Mouse (Mus musculus) heart, embryonic 13.5 days (tissue): ENCODE results near the gene Hs3st4. TPM values are rescaled to one million over a fixed set of nuclear protein-coding genes. Genes with fewer than 3 reads are reported as not detected.

Experiments used
- ATAC-seq: fragments of 200-750 bp; cut with Nextera tagmentation; 2 replicates; pipeline ENCODE4 v1.8.0; 2017; ENCODE audit warnings: moderate TSS enrichment; ENCODE audit not compliant: insufficient number of reproducible peaks, low FRiP score, low TSS enrichment; ENCODE audit errors: extremely low read depth
- H3K27ac ChIP-seq: fragments of 300-500 bp; sonication (generic); replicated peaks from 2 replicates; pipeline ENCODE4 v1.5.1; 2015; ENCODE audit warnings: moderate library complexity, mild to moderate bottlenecking, inconsistent platforms
- H3K27me3 ChIP-seq: fragments of 300-500 bp; sonication (generic); replicated peaks from 2 replicates; pipeline ENCODE4 v1.6.1; 2015; ENCODE audit warnings: mild to moderate bottlenecking, inconsistent platforms
- H3K36me3 ChIP-seq: fragments of 300-500 bp; sonication (generic); 2 replicates; pipeline ENCODE4 v1.6.1; 2015; ENCODE audit warnings: mild to moderate bottlenecking, inconsistent platforms
- H3K4me1 ChIP-seq: fragments of 300-500 bp; sonication (generic); 2 replicates; pipeline ENCODE4 v1.6.1; 2015; ENCODE audit warnings: inconsistent platforms
- H3K4me2 ChIP-seq: fragments of 300-500 bp; sonication (generic); 2 replicates; pipeline ENCODE4 v1.6.1; 2015; ENCODE audit warnings: inconsistent platforms, mild to moderate bottlenecking, moderate library complexity
- H3K4me3 ChIP-seq: fragments of 300-500 bp; sonication (generic); 2 replicates; pipeline ENCODE4 v1.5.1; 2015; ENCODE audit warnings: moderate library complexity, mild to moderate bottlenecking, inconsistent platforms
- H3K9ac ChIP-seq: fragments of 300-500 bp; sonication (generic); 2 replicates; pipeline ENCODE4 v1.6.1; 2015; ENCODE audit warnings: inconsistent platforms, mild to moderate bottlenecking, moderate library complexity
- H3K9me3 ChIP-seq: fragments of 300-500 bp; sonication (generic); 2 replicates; pipeline ENCODE4 v1.6.1; 2016; ENCODE audit warnings: inconsistent platforms
- WGBS: fragments of 180-500 bp; shearing (Covaris S2); methylation state at CpG from one replicate; pipeline ENCODE4 v1.1.7; 2015; ENCODE audit warnings: mixed read lengths; 5-methylcytosine and 5-hydroxymethylcytosine counted together
- polyA plus RNA-seq: library from polyadenylated mRNA; unstranded; fragments of >200 nt; fragmentation: Nextera tagmentation; extraction: Ambion mirVana; gene quantifications from 2 replicates; pipeline ENCODE4 v1.2.1, GENCODE M21; 2015

Hs3st4 gene
- 0.59 and 0.66 TPM in 2 replicates for polyA plus RNA-seq

DNA sequence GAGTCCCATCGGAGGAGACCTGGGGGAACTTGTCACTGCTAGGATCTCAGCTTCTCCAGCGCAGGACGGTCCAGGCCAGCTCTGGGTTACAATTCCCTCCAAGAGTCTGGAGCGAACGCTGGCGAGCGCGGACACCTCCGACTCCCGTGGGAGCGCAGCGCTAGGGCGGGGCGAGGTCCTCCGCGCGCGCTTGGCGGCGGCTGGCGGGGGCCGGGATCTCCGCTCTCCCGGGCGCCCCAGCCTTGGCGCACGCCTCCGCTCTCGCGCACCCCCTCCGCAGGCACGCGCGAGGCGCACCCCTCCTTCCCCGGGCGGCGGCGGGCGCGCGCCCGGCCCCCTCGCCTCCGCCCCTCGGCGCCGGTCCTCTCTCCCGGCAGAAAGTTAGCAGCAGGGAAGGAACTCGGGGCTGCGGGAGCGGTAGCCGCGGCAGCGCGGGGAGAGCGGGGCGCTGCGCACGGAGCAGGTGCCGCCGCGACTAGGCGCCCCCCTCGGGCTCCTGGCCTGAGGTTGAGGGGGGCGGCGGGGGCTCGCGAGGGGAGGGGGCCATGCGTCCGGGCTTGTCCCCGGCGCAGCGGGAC, at the start of gene Hs3st4:
Gene Hs3st4 (plus strand): TSS at position 409 of the 578 bp plus-strand sequence.
- Histone ChIP-seq H3K36me3 (no peaks in the 10 kb centered on the region), H3K27ac (no peak within 1 kb of the TSS), H3K9ac (peak within 1 kb of the TSS; percentile 73), H3K4me3 (peak within 1 kb of the TSS; percentile 66), H3K27me3 (peaks cover 93% of the 10 kb centered on the region), H3K9me3 (0 out of 2 replicates have a peak, but pooled peaks cover 4% of the 10 kb centered on the region), H3K4me1 (peaks cover 11% of the 10 kb centered on the region), H3K4me2 (peak within 1 kb of the TSS; percentile 95)
- peak; percentile 25; the same call in 1 of the 2 replicates for ATAC-seq
- WGBS: under 1% methylated on average over 33 of the region's 74 CpGs

DNA sequence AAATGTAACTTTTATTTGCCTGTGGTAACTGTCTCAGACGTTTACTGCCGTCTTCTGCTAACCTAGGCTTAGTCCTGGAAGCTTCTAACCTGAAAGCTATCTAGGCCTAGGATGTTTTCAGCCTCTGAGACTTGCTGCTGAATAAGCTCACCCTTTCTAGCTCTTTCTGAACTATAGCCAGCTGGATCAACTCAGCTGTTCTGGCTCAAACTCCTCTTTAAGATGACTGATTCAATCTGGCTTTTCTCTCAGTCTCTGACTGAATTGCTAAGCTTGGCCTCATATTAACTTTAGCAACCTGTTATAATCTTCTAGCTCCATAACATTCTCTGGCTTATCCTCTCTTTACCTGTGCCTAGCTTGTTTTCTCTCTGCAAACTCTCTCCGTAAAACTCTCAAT, 35.8 kb upstream of the Hs3st4 start:
- H3K4me1 ChIP-seq: no peaks in the 10 kb centered on the region
- no peak overlapping the region for H3K4me3 ChIP-seq
- no peaks in the 10 kb centered on the region for H3K27me3 ChIP-seq
- 68% methylated on average over 3 of the region's 3 CpGs for WGBS
- no peak overlapping the region for H3K9ac ChIP-seq
- ATAC-seq: no peak
- H3K4me2 ChIP-seq: no peak overlapping the region
- H3K9me3 ChIP-seq: no peaks in the 10 kb centered on the region
- no peaks in the 10 kb centered on the region for H3K36me3 ChIP-seq
- H3K27ac ChIP-seq: no peak overlapping the region

DNA sequence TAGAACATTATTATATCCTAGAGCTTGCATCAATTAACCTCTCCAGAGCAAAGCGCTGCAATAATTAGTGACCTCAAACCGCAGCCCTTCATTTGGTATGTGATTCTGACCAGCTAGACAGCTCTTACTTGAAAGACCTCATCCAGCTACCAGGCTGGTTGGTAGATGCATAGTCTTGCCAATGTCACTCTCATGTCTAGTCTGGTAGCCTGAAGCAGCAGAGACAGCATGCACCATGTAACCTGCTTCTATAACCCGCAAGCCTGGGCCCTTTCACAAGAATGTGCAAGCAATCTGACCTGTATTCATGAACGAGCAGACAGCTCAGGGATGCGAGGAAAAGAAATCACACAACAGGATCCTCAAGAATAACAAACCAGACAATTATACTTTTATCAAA, 19.6 kb upstream of the Hs3st4 start:
- no peak overlapping the region for H3K9ac ChIP-seq
- H3K36me3 ChIP-seq: no peaks in the 10 kb centered on the region
- no peak overlapping the region for H3K27ac ChIP-seq
- 74% methylated on average over 5 of the region's 5 CpGs for WGBS
- H3K4me2 ChIP-seq: no peak overlapping the region
- ATAC-seq: no peak
- no peaks in the 10 kb centered on the region for H3K27me3 ChIP-seq
- no peaks in the 10 kb centered on the region for H3K4me1 ChIP-seq
- no peak overlapping the region for H3K4me3 ChIP-seq
- peaks cover 8% of the 10 kb centered on the region for H3K9me3 ChIP-seq

DNA sequence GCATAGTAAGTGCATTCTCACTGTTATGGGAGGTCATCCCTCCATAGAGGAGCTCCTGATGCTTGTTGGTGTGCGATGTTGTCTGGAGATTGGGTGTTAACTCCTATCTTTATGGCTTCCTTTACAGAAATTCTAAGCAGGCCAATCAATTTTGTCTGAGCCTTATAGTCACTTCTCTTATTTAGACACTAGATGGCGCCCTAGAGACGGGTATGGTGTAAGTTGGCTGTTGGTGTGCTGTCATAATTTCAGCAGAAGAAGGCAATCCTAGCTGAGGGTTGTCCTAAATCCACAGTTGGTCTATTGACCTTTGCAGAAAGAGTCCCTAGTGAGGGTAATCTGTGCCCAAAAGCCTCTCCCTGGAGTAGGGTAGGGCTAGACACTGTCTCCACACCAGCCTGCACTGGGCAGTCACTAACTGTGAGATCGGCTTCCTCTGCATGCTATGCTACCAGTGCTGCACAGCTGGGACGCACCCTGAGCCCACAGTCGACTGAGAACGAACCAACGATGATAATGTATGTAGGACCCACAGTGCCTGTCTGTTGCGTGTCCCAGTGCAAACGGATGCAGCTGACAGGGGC, 18.0 kb upstream of the Hs3st4 start:
- WGBS: 42% methylated on average over 10 of the region's 10 CpGs
- H3K36me3 ChIP-seq: no peaks in the 10 kb centered on the region
- H3K4me1 ChIP-seq: no peaks in the 10 kb centered on the region
- H3K27me3 ChIP-seq: no peaks in the 10 kb centered on the region
- no peak overlapping the region for H3K9ac ChIP-seq
- peaks cover 8% of the 10 kb centered on the region for H3K9me3 ChIP-seq
- ATAC-seq: no peak
- no peak overlapping the region for H3K4me2 ChIP-seq
- no peak overlapping the region for H3K4me3 ChIP-seq
- no peak overlapping the region for H3K27ac ChIP-seq

DNA sequence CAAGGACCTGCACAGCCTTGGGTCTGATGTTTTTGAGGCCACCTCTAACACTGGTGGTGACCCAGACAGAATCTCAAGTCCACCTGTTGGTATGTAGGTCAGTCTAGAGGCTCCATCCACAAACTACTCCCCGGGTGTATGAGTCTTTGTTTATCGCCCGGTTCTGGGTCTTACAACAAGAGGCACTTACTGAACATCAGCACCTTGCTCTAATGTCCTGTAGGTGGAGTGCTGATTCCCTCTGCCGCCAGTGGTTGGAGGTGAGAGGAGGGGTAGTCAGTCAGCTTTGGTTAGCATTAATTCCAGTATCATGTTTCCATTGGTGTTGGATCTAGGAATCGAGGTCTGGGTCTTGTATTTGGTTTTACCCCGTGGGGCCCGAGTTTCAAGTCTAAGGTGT, 17.2 kb upstream of the Hs3st4 start:
- Histone ChIP-seq H3K27me3 (no peaks in the 10 kb centered on the region), H3K4me3 (no peak overlapping the region), H3K27ac (no peak overlapping the region), H3K9ac (no peak overlapping the region), H3K4me1 (no peaks in the 10 kb centered on the region), H3K4me2 (no peak overlapping the region), H3K36me3 (no peaks in the 10 kb centered on the region), H3K9me3 (peaks cover 8% of the 10 kb centered on the region)
- no peak for ATAC-seq
- 55% methylated on average over 7 of the region's 7 CpGs for WGBS

DNA sequence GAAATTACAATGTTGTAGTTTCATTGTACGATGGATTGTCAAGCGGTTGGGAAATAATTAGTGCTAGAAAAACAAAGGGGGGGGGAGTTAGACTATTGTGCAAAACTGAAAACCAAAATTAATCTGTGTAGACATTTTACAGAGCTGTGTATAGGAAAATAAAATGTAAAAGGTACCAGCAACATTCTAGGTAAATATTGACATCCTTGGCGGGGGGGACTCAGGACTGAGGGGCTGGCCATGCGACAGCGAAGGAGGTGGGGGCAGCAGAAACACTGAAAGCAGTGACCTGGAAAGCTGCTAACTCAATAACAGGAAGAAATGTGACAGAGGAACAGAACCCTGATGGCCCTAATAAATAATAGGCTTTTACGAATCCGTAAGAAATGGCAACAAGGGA, 7.2 kb upstream of the Hs3st4 start:
- Histone ChIP-seq H3K4me2 (no peak overlapping the region), H3K4me1 (no peaks in the 10 kb centered on the region), H3K9ac (no peak overlapping the region), H3K27ac (no peak overlapping the region), H3K9me3 (0 out of 2 replicates have a peak, but pooled peaks cover 4% of the 10 kb centered on the region), H3K4me3 (no peak overlapping the region), H3K36me3 (no peaks in the 10 kb centered on the region), H3K27me3 (peaks cover 22% of the 10 kb centered on the region)
- 71% methylated on average over 7 of the region's 7 CpGs for WGBS
- ATAC-seq: no peak

DNA sequence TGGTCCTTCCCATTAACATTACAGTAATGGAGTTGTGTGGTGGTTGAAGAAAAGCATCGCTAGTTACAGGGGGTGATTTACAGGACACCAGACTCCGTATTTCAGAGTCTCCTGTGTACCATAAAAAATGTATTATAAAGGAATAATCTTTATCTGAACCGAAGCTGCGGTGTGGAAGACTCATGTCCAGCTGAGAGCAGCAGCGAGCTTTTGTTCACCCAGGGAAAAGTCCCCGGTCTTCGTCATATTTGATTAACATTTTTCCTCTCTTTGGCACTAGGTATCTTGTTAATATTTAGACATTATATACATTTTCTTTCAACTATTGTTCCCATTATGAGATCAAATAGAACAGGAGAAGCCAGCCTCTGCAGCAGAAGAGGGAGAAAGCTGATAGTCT, 1.2 kb upstream of the Hs3st4 start:
- no peak for ATAC-seq
- H3K27ac ChIP-seq: no peak overlapping the region
- no peak overlapping the region for H3K4me3 ChIP-seq
- peaks cover 82% of the 10 kb centered on the region for H3K27me3 ChIP-seq
- 0 out of 2 replicates have a peak, but pooled peaks cover 4% of the 10 kb centered on the region for H3K9me3 ChIP-seq
- 47% methylated on average over 7 of the region's 7 CpGs for WGBS
- peaks cover 11% of the 10 kb centered on the region for H3K4me1 ChIP-seq
- no peak overlapping the region for H3K4me2 ChIP-seq
- H3K9ac ChIP-seq: no peak overlapping the region
- no peaks in the 10 kb centered on the region for H3K36me3 ChIP-seq

DNA sequence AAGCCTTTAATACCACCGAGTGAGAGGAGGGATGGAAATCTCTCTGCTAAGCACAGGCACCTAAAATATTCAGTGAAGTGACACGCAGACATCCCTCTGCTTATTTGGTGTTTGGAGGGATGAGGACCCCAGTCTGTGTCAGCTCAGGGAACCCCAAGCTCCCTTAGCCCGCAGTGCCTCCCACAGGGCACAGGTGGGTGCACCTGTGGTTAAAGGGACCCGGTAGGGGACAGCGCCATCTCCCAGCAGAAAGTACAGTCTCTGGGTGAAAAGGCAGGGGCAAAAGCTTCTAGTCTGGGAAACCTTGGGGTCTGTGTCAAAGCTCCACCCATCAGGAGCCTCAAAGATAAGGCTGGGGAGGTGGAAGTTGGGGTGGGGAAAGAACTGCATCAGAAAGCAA, 659 bp upstream of the Hs3st4 start:
- Histone ChIP-seq H3K4me3 (peak overlapping the region; percentile 66), H3K9me3 (0 out of 2 replicates have a peak, but pooled peaks cover 4% of the 10 kb centered on the region), H3K9ac (0 out of 2 replicates have a peak overlapping the region, but pooled peaks have one; percentile 73), H3K27me3 (peaks cover 88% of the 10 kb centered on the region), H3K4me2 (peak overlapping the region; percentile 95), H3K4me1 (peaks cover 11% of the 10 kb centered on the region), H3K36me3 (no peaks in the 10 kb centered on the region), H3K27ac (no peak overlapping the region)
- no peak for ATAC-seq
- WGBS: 3% methylated on average over 5 of the region's 5 CpGs

DNA sequence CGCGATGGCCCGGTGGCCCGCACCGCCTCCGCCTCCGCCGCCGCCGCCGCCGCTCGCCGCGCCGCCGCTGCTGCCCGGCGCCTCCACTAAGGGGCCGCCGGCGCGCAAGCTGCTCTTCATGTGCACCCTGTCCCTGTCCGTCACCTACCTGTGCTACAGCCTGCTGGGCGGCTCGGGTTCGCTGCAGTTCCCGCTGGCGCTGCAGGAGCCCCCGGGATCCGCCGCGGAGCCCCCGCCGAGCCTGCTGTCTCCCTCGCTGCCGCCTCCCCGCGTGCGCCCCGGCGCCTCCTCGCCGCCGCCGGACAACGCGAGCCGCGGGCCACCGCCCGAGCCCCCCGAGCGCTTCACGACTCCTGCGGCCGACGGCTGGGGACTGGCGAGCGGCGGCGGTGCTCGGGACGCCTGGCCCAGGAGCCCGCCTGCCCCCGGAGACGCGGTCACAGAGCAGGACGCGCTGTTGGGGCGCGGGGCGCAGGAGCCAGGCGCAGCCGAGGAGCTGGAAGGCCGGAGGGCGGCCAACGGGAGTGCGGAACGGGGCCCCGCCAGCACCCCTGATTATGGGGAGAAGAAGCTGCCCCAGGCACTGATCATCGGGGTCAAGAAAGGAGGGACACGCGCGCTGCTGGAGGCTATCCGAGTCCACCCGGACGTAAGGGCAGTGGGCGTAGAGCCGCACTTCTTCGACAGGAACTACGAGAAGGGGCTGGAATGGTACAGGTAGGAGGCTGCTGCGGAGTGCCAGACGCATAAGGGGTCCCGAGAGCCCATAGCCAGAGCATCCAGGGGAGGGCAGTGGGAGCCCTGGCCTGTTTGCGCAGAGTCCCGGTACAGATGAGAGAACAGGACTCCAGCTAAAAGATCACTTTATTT, 743 bp downstream of the Hs3st4 start:
- 1% methylated on average over 82 of the region's 97 CpGs for WGBS
- Histone ChIP-seq H3K4me2 (peak overlapping the region; percentile 95), H3K36me3 (no peaks in the 10 kb centered on the region), H3K27ac (no peak overlapping the region), H3K9ac (peak overlapping the region; percentile 73), H3K4me3 (peak overlapping the region; percentile 66), H3K4me1 (peaks cover 11% of the 10 kb centered on the region), H3K9me3 (no peaks in the 10 kb centered on the region), H3K27me3 (peaks cover 99% of the 10 kb centered on the region)
- no peak for ATAC-seq

DNA sequence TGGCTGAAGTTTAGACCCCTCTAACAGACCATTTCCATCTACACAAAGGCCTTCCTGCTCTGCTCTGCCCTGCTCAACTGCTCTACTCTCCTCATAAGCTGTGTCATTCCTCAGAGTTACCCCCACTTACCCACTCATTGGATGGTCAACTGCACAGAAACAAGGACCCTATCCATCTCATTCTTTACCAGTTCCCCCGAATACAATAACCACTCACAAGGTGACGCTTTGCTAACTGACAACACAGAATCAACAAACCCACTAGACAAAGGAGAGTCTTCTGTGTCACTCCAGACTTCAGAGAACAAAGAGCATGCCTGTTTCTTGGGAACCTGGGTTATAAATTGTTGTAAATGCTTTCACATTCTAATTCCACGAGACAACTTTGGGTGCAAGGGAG, 9.5 kb downstream of the Hs3st4 start:
- Histone ChIP-seq H3K4me1 (no peaks in the 10 kb centered on the region), H3K36me3 (no peaks in the 10 kb centered on the region), H3K4me2 (no peak overlapping the region), H3K27me3 (peaks cover 37% of the 10 kb centered on the region), H3K4me3 (no peak overlapping the region), H3K9ac (no peak overlapping the region), H3K27ac (no peak overlapping the region), H3K9me3 (no peaks in the 10 kb centered on the region)
- 57% methylated on average over 3 of the region's 3 CpGs for WGBS
- ATAC-seq: no peak

DNA sequence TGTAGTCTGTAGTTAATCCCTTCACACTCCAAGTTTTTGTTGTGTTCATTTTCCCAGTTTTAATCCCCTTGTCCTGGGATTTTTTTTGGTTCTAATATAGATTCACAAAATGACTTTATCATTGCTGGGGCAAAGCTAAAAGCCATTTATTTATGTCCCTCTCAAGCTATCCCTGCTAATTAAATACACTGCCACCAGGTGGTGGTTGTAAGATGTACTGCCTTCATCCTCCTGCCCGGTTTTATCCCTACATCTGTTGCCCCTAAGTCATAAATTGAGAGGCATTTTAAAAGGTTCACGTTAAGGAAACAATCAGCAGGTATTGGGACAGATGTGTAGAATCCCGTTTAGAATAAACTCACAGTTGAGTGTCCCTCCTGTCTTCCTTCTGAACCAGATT, 14.6 kb downstream of the Hs3st4 start:
- H3K4me3 ChIP-seq: no peak overlapping the region
- H3K9ac ChIP-seq: no peak overlapping the region
- H3K9me3 ChIP-seq: no peaks in the 10 kb centered on the region
- 0 out of 2 replicates have a peak, but pooled peaks cover 5% of the 10 kb centered on the region for H3K27me3 ChIP-seq
- H3K4me1 ChIP-seq: no peaks in the 10 kb centered on the region
- WGBS: 31% methylated on average over 3 of the region's 3 CpGs
- ATAC-seq: no peak
- H3K4me2 ChIP-seq: no peak overlapping the region
- H3K27ac ChIP-seq: no peak overlapping the region
- H3K36me3 ChIP-seq: no peaks in the 10 kb centered on the region
